Mouse (Mus musculus) stomach, embryonic 16.5 days (tissue): Measurements from ENCODE around the gene Igll1. TPM values are rescaled to one million over a fixed set of nuclear protein-coding genes. Genes with fewer than 3 reads are reported as not detected.
A peak's percentile ranks its signal among the peaks of the same experiment; 100 is the strongest.

Experiments
- ATAC-seq: fragments of 200-750 bp; cut with Nextera tagmentation; 2 replicates; pipeline ENCODE4 v1.8.0; 2017; ENCODE audit warnings: moderate number of reproducible peaks, moderate TSS enrichment; ENCODE audit not compliant: insufficient read depth, low FRiP score
- H3K27ac ChIP-seq: fragments of 300-500 bp; sonication (generic); 2 replicates; pipeline ENCODE4 v1.5.1; 2014; ENCODE audit warnings: low read length
- H3K27me3 ChIP-seq: fragments of 300-500 bp; sonication (generic); 2 replicates; pipeline ENCODE4 v1.6.1; 2014; ENCODE audit warnings: low read length, control low read depth, mixed read lengths; ENCODE audit not compliant: control insufficient read depth, insufficient read depth
- H3K36me3 ChIP-seq: fragments of 300-500 bp; sonication (generic); 2 replicates; pipeline ENCODE4 v1.6.1; 2014; ENCODE audit warnings: low read length; ENCODE audit not compliant: control insufficient read depth, insufficient read depth
- H3K4me1 ChIP-seq: fragments of 300-500 bp; sonication (generic); 2 replicates; pipeline ENCODE4 v1.6.1; 2014; ENCODE audit warnings: low read length, control low read depth, mixed read lengths; ENCODE audit not compliant: control insufficient read depth, insufficient read depth
- H3K4me2 ChIP-seq: fragments of 300-500 bp; sonication (generic); 2 replicates; pipeline ENCODE4 v1.6.1; 2014; ENCODE audit warnings: low read depth, low read length, mixed read lengths
- H3K4me3 ChIP-seq: fragments of 300-500 bp; sonication (generic); replicated peaks from 2 replicates; pipeline ENCODE4 v1.5.1; 2014; ENCODE audit warnings: mild to moderate bottlenecking, low read length
- H3K9ac ChIP-seq: fragments of 300-500 bp; sonication (generic); 2 replicates; pipeline ENCODE4 v1.6.1; 2014; ENCODE audit warnings: low read length
- H3K9me3 ChIP-seq: fragments of 300-500 bp; sonication (generic); replicated peaks from 2 replicates; pipeline ENCODE4 v1.6.1; 2016; ENCODE audit warnings: low read length, control low read depth; ENCODE audit not compliant: control insufficient read depth
- WGBS: fragments of 180-500 bp; shearing (Covaris S2); extraction: QIAGEN DNeasy Blood & Tissue Kit; methylation state at CpG from one replicate; pipeline ENCODE4 v1.1.7; 2014; 5-methylcytosine and 5-hydroxymethylcytosine counted together
- polyA plus RNA-seq: library from polyadenylated mRNA; unstranded; fragments of >200 nt; fragmentation: Nextera tagmentation; extraction: Ambion mirVana; gene quantifications from 2 replicates; pipeline ENCODE4 v1.2.1, GENCODE M21; 2015

Gene Igll1
- polyA plus RNA-seq, 1 experiment from 2014 or later, result 2.3 TPM

GRCm38 (mm10) chr16:16896015-16896381 is 32.2 kb upstream of the Igll1 start:
- H3K9me3 ChIP-seq, result no peaks in the 10 kb centered on the region
- WGBS, result 28% methylated on average over 4 of the region's 4 CpGs
- H3K4me1 ChIP-seq, result peaks cover 13% of the 10 kb centered on the region
- no peaks in the 10 kb centered on the region for H3K27me3 ChIP-seq
- 0 out of 2 replicates have a peak, but pooled peaks cover under 1% of the 10 kb centered on the region for H3K36me3 ChIP-seq
- no peak for ATAC-seq
- H3K4me3 ChIP-seq, result peak overlapping the region; percentile 76
- H3K9ac ChIP-seq, result peak overlapping the region; percentile 32
- no peak overlapping the region; the same call in 1 of the 2 replicates for H3K4me2 ChIP-seq
- H3K27ac ChIP-seq, result no peak overlapping the region; the same call in 1 of the 2 replicates

- H3K9ac ChIP-seq, result no peak overlapping the region
- no peak overlapping the region for H3K4me2 ChIP-seq
- peaks cover 10% of the 10 kb centered on the region; the same call in 1 of the 2 replicates for H3K36me3 ChIP-seq
- H3K4me1 ChIP-seq, result peaks cover 9% of the 10 kb centered on the region
- H3K4me3 ChIP-seq, result no peak overlapping the region
- ATAC-seq, result no peak
- no peaks in the 10 kb centered on the region for H3K27me3 ChIP-seq
- 94% methylated on average over 7 of the region's 7 CpGs for WGBS
- no peaks in the 10 kb centered on the region for H3K9me3 ChIP-seq
- H3K27ac ChIP-seq, result no peak overlapping the region
Observed at GRCm38 (mm10) chr16:16892366-16892765, 28.6 kb upstream of the Igll1 start.

- Histone ChIP-seq H3K4me3 (no peak overlapping the region), H3K36me3 (peaks cover 10% of the 10 kb centered on the region), H3K4me2 (no peak overlapping the region), H3K27me3 (no peaks in the 10 kb centered on the region), H3K27ac (no peak overlapping the region), H3K9ac (no peak overlapping the region), H3K9me3 (no peaks in the 10 kb centered on the region), H3K4me1 (no peaks in the 10 kb centered on the region)
- WGBS, result 100% methylated on average over 1 of the region's 1 CpGs
- ATAC-seq, result no peak
Observed at GRCm38 (mm10) chr16:16888341-16888740, 24.6 kb upstream of the Igll1 start.

GRCm38 (mm10) chr16:16879025-16879424 is 15.2 kb upstream of the Igll1 start:
- peaks cover 26% of the 10 kb centered on the region for H3K36me3 ChIP-seq
- H3K4me1 ChIP-seq, result no peaks in the 10 kb centered on the region
- 88% methylated on average over 5 of the region's 5 CpGs for whole genome bisulfite sequencing
- H3K9me3 ChIP-seq, result peaks cover 7% of the 10 kb centered on the region; the same call in 1 of the 2 replicates
- H3K9ac ChIP-seq, result no peak overlapping the region
- no peak overlapping the region for H3K4me3 ChIP-seq
- ATAC-seq, result no peak
- no peaks in the 10 kb centered on the region for H3K27me3 ChIP-seq
- H3K4me2 ChIP-seq, result no peak overlapping the region
- no peak overlapping the region for H3K27ac ChIP-seq

GRCm38 (mm10) chr16:16870617-16871331 is 7.0 kb upstream of the Igll1 start, which contains the start of the genes Top3b and Vpreb1:
TSS of gene Top3b (plus strand) at chr16:16870736.
TSS of gene Vpreb1 (minus strand) at chr16:16870843.
- peak; percentile 98 for ATAC-seq
- under 1% methylated on average over 48 of the region's 49 CpGs for WGBS
- peak within 1 kb of the TSS; percentile 95 for H3K27ac ChIP-seq
- H3K27me3 ChIP-seq, result no peaks in the 10 kb centered on the region
- peaks cover 2% of the 10 kb centered on the region for H3K36me3 ChIP-seq
- H3K4me2 ChIP-seq, result peak within 1 kb of the TSS; percentile 61
- peak within 1 kb of the TSS; percentile 81 for H3K9ac ChIP-seq
- H3K4me1 ChIP-seq, result peaks cover 5% of the 10 kb centered on the region; the same call in 1 of the 2 replicates
- H3K9me3 ChIP-seq, result 0 out of 2 replicates have a peak, but pooled peaks cover 1% of the 10 kb centered on the region
- peak within 1 kb of the TSS; percentile 63 for H3K4me3 ChIP-seq

GRCm38 (mm10) chr16:16870241-16870616 is 6.4 kb upstream of the Igll1 start:
- H3K27ac ChIP-seq, result peak overlapping the region; percentile 95
- peak; percentile 19; the same call in 1 of the 2 replicates for ATAC-seq
- peaks cover 5% of the 10 kb centered on the region; the same call in 1 of the 2 replicates for H3K4me1 ChIP-seq
- no peaks in the 10 kb centered on the region for H3K27me3 ChIP-seq
- H3K9ac ChIP-seq, result 0 out of 2 replicates have a peak overlapping the region, but pooled peaks have one; percentile 38
- H3K4me2 ChIP-seq, result peak overlapping the region; percentile 61
- H3K9me3 ChIP-seq, result no peaks in the 10 kb centered on the region
- no peaks in the 10 kb centered on the region for H3K36me3 ChIP-seq
- WGBS, result 35% methylated on average over 7 of the region's 7 CpGs
- peak overlapping the region; percentile 63 for H3K4me3 ChIP-seq

GRCm38 (mm10) chr16:16865696-16866561 is 2.1 kb upstream of the Igll1 start:
- H3K4me3 ChIP-seq, result no peak overlapping the region
- H3K9me3 ChIP-seq, result no peaks in the 10 kb centered on the region
- WGBS, result 40% methylated on average over 4 of the region's 5 CpGs
- H3K27me3 ChIP-seq, result no peaks in the 10 kb centered on the region
- ATAC-seq, result no peak
- peak overlapping the region; percentile 72 for H3K27ac ChIP-seq
- H3K4me2 ChIP-seq, result no peak overlapping the region
- H3K4me1 ChIP-seq, result peaks cover 3% of the 10 kb centered on the region; the same call in 1 of the 2 replicates
- no peaks in the 10 kb centered on the region for H3K36me3 ChIP-seq
- no peak overlapping the region for H3K9ac ChIP-seq

GRCm38 (mm10) chr16:16865217-16865616 is 1.4 kb upstream of the Igll1 start:
- peaks cover 3% of the 10 kb centered on the region; the same call in 1 of the 2 replicates for H3K4me1 ChIP-seq
- no peak for ATAC-seq

GRCm38 (mm10) chr16:16862288-16862687 is 1.5 kb downstream of the Igll1 start:
- H3K27ac ChIP-seq, result no peak overlapping the region
- no peak for ATAC-seq
- no peak overlapping the region for H3K9ac ChIP-seq
- 74% methylated on average over 3 of the region's 3 CpGs for WGBS
- H3K4me2 ChIP-seq, result no peak overlapping the region
- no peaks in the 10 kb centered on the region for H3K36me3 ChIP-seq
- H3K27me3 ChIP-seq, result no peaks in the 10 kb centered on the region
- H3K4me1 ChIP-seq, result peaks cover 3% of the 10 kb centered on the region; the same call in 1 of the 2 replicates
- no peak overlapping the region for H3K4me3 ChIP-seq
- H3K9me3 ChIP-seq, result no peaks in the 10 kb centered on the region

More at GRCm38 (mm10) chr16:16865217-16865616, 1.4 kb upstream of the Igll1 start:
- H3K9ac ChIP-seq, result no peak overlapping the region
- no peak overlapping the region for H3K4me2 ChIP-seq
- H3K4me3 ChIP-seq, result no peak overlapping the region
- no peak overlapping the region for H3K27ac ChIP-seq
- H3K27me3 ChIP-seq, result no peaks in the 10 kb centered on the region
- no peaks in the 10 kb centered on the region for H3K36me3 ChIP-seq
- no peaks in the 10 kb centered on the region for H3K9me3 ChIP-seq
